Mouse (Mus musculus) inflammation-experienced regulatory T-cells (primary cell): ENCODE results near the gene Cdc14b. TPM values are rescaled to one million over a fixed set of nuclear protein-coding genes. Genes with fewer than 3 reads are reported as not detected.

Source experiments
- polyA plus RNA-seq, 2 experiments: library from polyadenylated mRNA; unstranded; fragments of 100-300 nt; shearing (Covaris generic); gene quantifications; one replicate each; pipeline ENCODE4 v1.2.1; 2017

Gene Cdc14b
- polyA plus RNA-seq = 1 to 10 TPM; 4.5 to 6.2 TPM

GRCm38 (mm10) chr13:64274879-64275753, at the start of gene Cdc14b:
Gene Cdc14b, minus strand, starts transcription at chr13:64275290.

DNA sequence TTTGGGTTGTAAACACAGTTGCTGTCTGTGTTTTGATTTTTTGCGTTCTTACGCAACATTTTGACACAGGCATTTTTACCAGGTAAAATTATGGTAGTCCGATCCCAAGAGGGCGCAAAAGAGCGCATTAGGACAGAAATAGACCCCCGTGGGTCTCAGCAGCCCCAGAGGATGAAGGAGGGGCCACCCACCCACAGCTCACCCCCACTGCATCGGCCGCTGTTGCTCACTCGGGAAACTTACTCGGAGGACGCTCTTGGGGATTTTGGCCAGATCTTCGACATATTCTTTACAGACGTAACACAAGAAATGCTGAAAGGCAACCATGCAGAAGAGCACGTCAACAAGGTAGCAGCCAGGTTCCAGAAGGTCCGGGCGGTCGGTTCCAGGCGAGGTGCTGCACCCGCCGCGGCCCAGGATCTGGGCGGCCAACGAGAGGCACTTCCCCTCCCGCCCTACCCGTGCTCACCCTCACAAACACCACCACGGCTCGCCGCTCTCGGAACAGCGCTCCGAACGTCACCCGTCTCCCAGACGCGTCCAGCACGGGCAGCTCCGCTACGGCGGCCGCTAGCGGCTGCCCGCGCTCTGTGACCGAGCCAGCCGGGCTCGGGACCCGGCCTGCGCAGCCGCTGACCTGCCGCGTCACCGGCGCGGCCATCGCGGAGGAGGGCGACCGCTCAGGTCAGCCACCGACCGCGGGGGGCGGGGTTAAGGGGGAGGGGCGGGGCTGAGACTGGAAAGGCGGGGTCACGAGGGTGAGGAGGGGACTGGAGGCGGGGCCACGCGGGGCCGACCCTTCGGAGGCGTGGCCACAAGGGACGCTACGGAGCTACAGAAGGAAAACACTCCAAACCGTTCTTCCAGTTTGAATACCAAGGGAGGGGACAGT, 37.2 kb upstream of the Cdc14b start, which contains the start of gene Aaed1:
Gene Aaed1, minus strand, starts transcription at position 687 of the 892 bp plus-strand sequence.

GRCm38 (mm10) chr13:64161548-64161915, 113.6 kb downstream of the Cdc14b start, which contains the start of gene Habp4:
Gene Habp4, plus strand, starts transcription at chr13:64161824.

GRCm38 (mm10) chr13:64153083-64153682, 121.9 kb downstream of the Cdc14b start, which contains the start of gene Zfp367:
Gene Zfp367, minus strand, starts transcription at chr13:64153202.

Other genes starting within 250 kb of the Cdc14b start
- gene Hsd17b3, start 186.1 kb downstream of the Cdc14b start, polyA plus RNA-seq = under 1 TPM; 0.49 to 0.80 TPM
- gene Slc35d2, start 145.9 kb downstream of the Cdc14b start, polyA plus RNA-seq = 10 to 100 TPM; 27.4 to 28.9 TPM
- 1 to 10 TPM; 7.0 to 9.5 TPM for gene Zfp367, start 122.1 kb downstream of the Cdc14b start, polyA plus RNA-seq
- 10 to 100 TPM; 27.8 to 31.1 TPM for gene Habp4, start 113.5 kb downstream of the Cdc14b start, polyA plus RNA-seq
- 10 to 100 TPM; 35.3 to 39.0 TPM for gene Aaed1, start 37.4 kb upstream of the Cdc14b start, polyA plus RNA-seq
- gene Ctsl, start 95.6 kb upstream of the Cdc14b start, polyA plus RNA-seq = 10 to 100 TPM; 10.0 to 11.7 TPM
- gene Cdk20, start 157.0 kb upstream of the Cdc14b start, polyA plus RNA-seq = 1 to 10 TPM; 4.8 to 6.0 TPM
- gene Fam240b, start 222.5 kb upstream of the Cdc14b start, polyA plus RNA-seq = under 1 TPM in 1 of 2 experiments, not detected in 1; 0.34 TPM